Mouse (Mus musculus): ENCODE data around the gene Speg.

Gene Speg

DNA sequence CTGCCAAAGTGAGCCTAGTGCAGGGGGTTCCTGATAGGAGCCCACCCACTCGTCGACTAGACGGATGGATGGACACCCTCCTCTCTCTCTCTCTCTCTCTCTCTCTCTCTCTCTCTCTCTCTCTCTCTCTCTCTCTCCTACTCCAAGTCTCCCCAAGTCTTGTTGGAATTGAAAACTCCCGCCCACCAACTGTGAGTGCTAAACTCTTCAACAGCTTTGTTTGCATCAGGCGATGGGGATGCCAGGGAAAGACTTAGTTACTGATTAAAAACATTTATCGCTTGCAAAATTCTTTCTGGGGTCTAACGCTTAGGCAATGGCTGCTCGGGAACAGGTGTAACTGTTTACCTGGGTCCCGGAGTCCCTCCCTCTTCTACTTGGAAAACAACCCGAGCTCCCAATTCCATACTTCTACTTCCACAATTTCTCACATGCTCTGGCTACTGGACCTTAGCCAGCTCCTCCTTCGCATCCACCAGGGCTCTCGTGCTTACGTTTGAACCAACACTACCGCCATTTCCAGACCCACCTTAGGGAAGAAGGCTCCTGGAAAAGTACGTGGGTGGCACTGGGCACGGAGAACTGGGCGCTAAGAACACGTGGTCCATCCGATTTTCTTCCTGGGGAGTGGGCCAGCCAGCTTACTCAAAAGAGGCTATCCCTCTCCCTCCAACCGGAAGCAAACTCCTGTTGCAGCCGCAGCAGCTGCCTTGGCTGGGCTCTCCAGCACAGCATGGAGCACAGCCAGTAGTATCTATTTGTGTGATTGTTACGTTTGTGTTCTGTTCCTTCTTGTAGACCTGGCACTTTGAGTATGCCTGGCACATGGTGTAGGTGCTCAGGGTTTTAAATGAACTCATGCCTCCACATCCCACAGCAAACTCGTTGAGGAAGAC is 83.9 kb downstream of the Speg start:
- no peak for DNase-seq (ENCODE audit: low spot score)

GRCm38 (mm10) chr1:75460297-75460696 is 85.2 kb downstream of the Speg start:
- no peak for DNase-seq (ENCODE audit: low spot score)

GRCm38 (mm10) chr1:75462636-75463035 is 87.5 kb downstream of the Speg start:
- DNase-seq (ENCODE audit: low spot score): no peak

GRCm38 (mm10) chr1:75463652-75464204 is 88.6 kb downstream of the Speg start:
- no peak for DNase-seq (ENCODE audit: low spot score)

DNA sequence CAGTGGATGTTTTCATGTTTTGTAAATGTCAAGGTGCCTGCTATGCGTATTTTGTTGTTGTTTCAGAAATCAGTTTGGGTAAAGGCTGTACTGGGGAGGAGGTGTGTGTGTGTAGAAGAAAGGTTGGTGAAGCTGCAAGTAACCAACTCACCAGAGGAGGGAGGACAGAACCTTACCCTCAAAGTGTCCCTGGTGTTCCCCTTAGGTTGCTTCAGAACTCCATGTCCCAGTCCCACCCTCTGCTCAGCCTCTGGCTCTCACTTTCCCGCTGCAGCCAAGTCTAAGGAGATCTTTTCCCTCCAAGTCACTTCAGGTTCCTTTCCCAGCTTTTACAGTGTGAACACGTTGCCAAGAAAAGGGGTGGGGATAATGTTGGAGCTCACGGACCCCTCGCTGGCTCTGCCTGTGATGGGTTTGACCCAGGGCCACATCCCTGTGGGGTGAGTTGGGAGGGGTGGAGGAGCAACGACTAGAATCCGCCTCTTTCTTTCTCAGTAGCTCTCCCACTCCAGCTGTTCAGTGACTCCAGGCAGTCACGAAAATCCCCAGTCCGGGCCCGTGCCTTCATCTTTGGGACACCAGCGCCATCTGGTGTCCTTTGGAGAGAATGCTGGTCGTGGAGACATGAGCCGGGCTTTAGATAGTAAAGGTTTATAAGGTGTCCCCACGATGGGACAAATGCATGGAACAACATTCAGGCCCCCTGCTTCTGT is 92.3 kb downstream of the Speg start:
- peak; percentile 81 for DNase-seq (ENCODE audit: low spot score)

- no peak for DNase-seq (ENCODE audit: low spot score)
These were observed 94.3 kb downstream of the Speg start for GRCm38 (mm10) chr1:75469287-75469825.

DNA sequence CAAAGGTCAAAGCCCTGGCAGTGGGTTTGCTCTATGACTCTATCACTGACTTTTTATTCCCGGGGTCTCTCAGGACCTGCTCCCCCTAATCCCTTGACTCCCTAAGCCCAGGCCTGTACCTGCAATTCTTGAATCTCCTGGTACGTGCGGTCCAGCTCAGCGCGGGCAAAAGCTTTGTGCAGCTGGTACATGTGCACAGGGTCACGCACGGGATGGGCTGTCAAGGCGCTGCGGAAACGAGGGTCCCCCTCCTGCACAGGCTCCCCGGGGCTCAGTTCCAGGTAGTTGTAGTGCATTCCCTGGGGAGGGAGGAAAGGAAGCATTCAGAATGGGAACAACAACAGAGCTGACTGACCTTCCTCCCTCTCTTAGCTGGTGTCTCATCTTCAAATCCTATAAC is 101.3 kb downstream of the Speg start:
- DNase-seq (ENCODE audit: low spot score): no peak

- DNase-seq (ENCODE audit: low spot score): peak; percentile 90
These were observed 102.3 kb downstream of the Speg start for GRCm38 (mm10) chr1:75477264-75477965.

DNA sequence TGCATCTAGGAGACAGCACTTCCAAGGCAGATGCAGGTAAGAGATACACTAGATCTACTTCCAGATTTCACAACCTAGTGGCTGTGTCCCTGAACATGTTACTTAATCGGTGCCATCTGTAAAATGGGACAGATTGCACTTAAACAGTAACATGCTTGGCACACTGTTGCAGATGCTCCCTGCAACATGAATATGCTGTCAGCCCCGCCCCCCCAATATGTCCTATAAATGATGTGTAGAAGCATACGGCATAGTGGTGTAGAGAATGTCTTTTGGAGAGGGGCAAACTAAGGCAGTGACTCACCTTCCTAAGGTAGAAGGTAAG is 102.8 kb downstream of the Speg start:
- DNase-seq (ENCODE audit: low spot score): no peak

DNA sequence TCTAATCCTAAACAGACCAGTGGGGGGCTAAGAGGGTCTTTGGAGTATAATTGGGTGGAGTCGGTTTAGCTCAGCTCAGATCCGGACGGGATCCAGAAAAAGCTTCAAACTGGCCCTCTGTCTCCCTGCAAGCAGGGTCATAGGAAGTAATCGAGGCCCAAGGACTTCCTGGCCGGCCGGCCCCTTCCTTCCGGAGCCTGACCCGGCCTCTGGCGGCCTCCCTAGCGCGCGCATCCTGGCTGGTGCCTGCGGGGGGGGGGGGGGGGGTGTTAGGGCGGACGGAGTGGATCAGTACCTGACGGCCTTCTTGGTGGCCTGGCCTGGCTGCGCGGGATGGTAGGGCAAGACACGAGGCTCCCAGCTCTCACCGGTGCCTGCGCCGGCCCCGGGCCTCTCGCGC is 103.4 kb downstream of the Speg start:
- DNase-seq (ENCODE audit: low spot score): peak; percentile 34

- peak; percentile 96 for DNase-seq (ENCODE audit: low spot score)
These were observed 104.0 kb downstream of the Speg start, which contains the start of the genes Chpf and Tmem198 for GRCm38 (mm10) chr1:75478916-75479634. TSS of gene Chpf (minus strand) at chr1:75479307. TSS of gene Tmem198 (plus strand) at chr1:75479532.

- no peak for DNase-seq (ENCODE audit: low spot score)
These were observed 104.5 kb downstream of the Speg start for GRCm38 (mm10) chr1:75479635-75479989.

DNA sequence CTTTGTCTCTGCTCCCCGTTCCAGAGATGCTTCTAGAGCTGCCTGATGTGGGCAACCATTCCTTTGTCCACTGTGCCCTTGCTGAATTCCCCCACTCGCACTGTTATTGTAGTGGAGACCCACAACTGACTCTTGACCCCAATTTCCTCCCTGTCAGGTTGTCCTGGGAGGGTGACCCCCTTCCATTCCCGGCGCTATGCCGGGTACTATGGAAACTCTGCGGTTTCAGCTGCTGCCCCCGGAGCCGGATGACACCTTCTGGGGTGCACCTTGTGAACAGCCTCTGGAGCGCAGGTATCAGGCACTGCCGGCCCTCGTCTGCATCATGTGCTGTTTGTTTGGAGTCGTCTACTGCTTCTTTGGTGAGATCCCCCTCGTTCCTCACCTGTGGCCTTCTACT is 104.9 kb downstream of the Speg start:
- DNase-seq (ENCODE audit: low spot score): no peak

- DNase-seq (ENCODE audit: low spot score): no peak
These were observed 105.6 kb downstream of the Speg start for GRCm38 (mm10) chr1:75480735-75481134.

Measured in urinary bladder, postnatal 14 days (tissue).